Mouse (Mus musculus): ENCODE results near the gene Casq2.

- TF ChIP-seq CTCF (IDR thresholded peaks at IDR 0.05; ENCODE audit: low read depth), result no peak
- no peak for TF ChIP-seq EP300 (IDR thresholded peaks at IDR 0.05; ENCODE audit: low read depth)
Measured at GRCm38 (mm10) chr3:102152872-102153271, 66.7 kb downstream of the Casq2 start.

All from liver, postnatal 0 days (tissue).